In genomic region chr10:91236844-91237243, GRCm38 (mm10) we compare ENCODE assay signal across 8 mouse cellular contexts. TPM values are rescaled to one million over a fixed set of nuclear protein-coding genes. Genes with fewer than 3 reads are reported as not detected.
A peak's percentile ranks its signal among the peaks of the same experiment; 100 is the strongest.
DNase-seq lines count a peak whose midpoint lies in the region; ATAC-seq lines count a peak whose summit lies in the region.

No protein-coding gene starts in this region.

- peaks cover 35% of the 10 kb centered on the region for H3K4me1 ChIP-seq in embryonic facial prominence, embryonic 12.5 days
- peaks cover 60% of the 10 kb centered on the region for H3K4me1 ChIP-seq in limb, embryonic 13.5 days
- H3K4me1 ChIP-seq in stomach, embryonic 15.5 days: peaks cover 13% of the 10 kb centered on the region

- H3K9me3 ChIP-seq in embryonic facial prominence, embryonic 12.5 days: no peaks in the 10 kb centered on the region
- no peaks in the 10 kb centered on the region for H3K9me3 ChIP-seq in limb, embryonic 13.5 days
- H3K9me3 ChIP-seq in stomach, embryonic 15.5 days: no peaks in the 10 kb centered on the region

- H3K27ac ChIP-seq in embryonic facial prominence, embryonic 12.5 days: peak overlapping the region; percentile 73; the same call in 1 of the 2 replicates
- H3K27ac ChIP-seq in limb, embryonic 13.5 days: peak overlapping the region; percentile 82
- H3K27ac ChIP-seq in stomach, embryonic 15.5 days: peak overlapping the region; percentile 61; the same call in 1 of the 2 replicates

- H3K27me3 ChIP-seq in embryonic facial prominence, embryonic 12.5 days: no peaks in the 10 kb centered on the region
- H3K27me3 ChIP-seq in limb, embryonic 13.5 days: no peaks in the 10 kb centered on the region
- no peaks in the 10 kb centered on the region for H3K27me3 ChIP-seq in stomach, embryonic 15.5 days (replicated peaks)

- H3K36me3 ChIP-seq in embryonic facial prominence, embryonic 12.5 days: no peaks in the 10 kb centered on the region
- H3K36me3 ChIP-seq in limb, embryonic 13.5 days: no peaks in the 10 kb centered on the region
- no peaks in the 10 kb centered on the region for H3K36me3 ChIP-seq in stomach, embryonic 15.5 days

- ATAC-seq in embryonic facial prominence, embryonic 12.5 days (ENCODE audit: insufficient number of reproducible peaks, insufficient read depth, low FRiP score, low TSS enrichment): 0 out of 2 replicates have a peak, but pooled peaks have one; percentile 6
- peak; percentile 16; the same call in 1 of the 2 replicates for ATAC-seq in limb, embryonic 13.5 days (ENCODE audit: low FRiP score, low read depth)
- peak; percentile 34; the same call in 1 of the 2 replicates for ATAC-seq in stomach, embryonic 15.5 days (ENCODE audit: insufficient read depth, low FRiP score, low read depth)

- DNase-seq in left cerebral cortex, adult 18-20 months (ENCODE audit: low spot score in 2 of 2): peak; percentile 11 to 15
- DNase-seq in left cerebral cortex, adult 11 months (ENCODE audit: low spot score): no peak
- DNase-seq in adrenal gland, adult (ENCODE audit: inconsistent age in 2 of 2, low spot score in 1 of 2): peak; percentile 70 to 91
- peak; percentile 75 to 85 for DNase-seq in heart, postnatal 10 days
- DNase-seq in urinary bladder, postnatal 10 days (ENCODE audit: low spot score): no peak

- H3K9ac ChIP-seq in embryonic facial prominence, embryonic 12.5 days: no peak overlapping the region
- H3K9ac ChIP-seq in limb, embryonic 13.5 days: no peak overlapping the region
- no peak overlapping the region for H3K9ac ChIP-seq in stomach, embryonic 15.5 days

- no peak overlapping the region for H3K4me2 ChIP-seq in embryonic facial prominence, embryonic 12.5 days (replicated peaks)
- peak overlapping the region; percentile 28; the same call in 1 of the 2 replicates for H3K4me2 ChIP-seq in limb, embryonic 13.5 days (replicated peaks)
- peak overlapping the region; percentile 13; the same call in 1 of the 2 replicates for H3K4me2 ChIP-seq in stomach, embryonic 15.5 days

- WGBS in embryonic facial prominence, embryonic 12.5 days: 7% methylated on average over 7 of the region's 7 CpGs
- 9% methylated on average over 7 of the region's 7 CpGs for WGBS in limb, embryonic 13.5 days
- WGBS in stomach, embryonic 15.5 days: 13% methylated on average over 7 of the region's 7 CpGs

- H3K4me3 ChIP-seq in embryonic facial prominence, embryonic 12.5 days: no peak overlapping the region
- no peak overlapping the region for H3K4me3 ChIP-seq in limb, embryonic 13.5 days
- H3K4me3 ChIP-seq in stomach, embryonic 15.5 days (replicated peaks): no peak overlapping the region

- intact Hi-C loops in heart, postnatal 10 days (cut with DNase I): loop anchor here (1.0 to 10.0 kb wide), 3 partner anchors 48 to 512 kb away; no protein-coding TSS in a partner anchor

RNA-seq across cellular contexts. Expression of gene Tmpo, which starts 55.7 kb away (rescaled TPM):
- total RNA-seq in left cerebral cortex, adult 18-20 months (2021): 10 to 100 TPM; 44.1 to 49.8 TPM
- polyA plus RNA-seq in embryonic facial prominence, embryonic 12.5 days (2016; fragmentation: Nextera tagmentation; extraction: Ambion mirVana): 366 and 400 TPM in 2 replicates
- total RNA-seq in heart, postnatal 10 days (2021): 100 to 1,000 TPM in 1 of 2 experiments, 10 to 100 TPM in 1; 99.0 to 107 TPM
- 273 and 275 TPM in 2 replicates for polyA plus RNA-seq in limb, embryonic 13.5 days (2015; fragmentation: Nextera tagmentation; extraction: Ambion mirVana)
- polyA plus RNA-seq in stomach, embryonic 15.5 days (2015; fragmentation: Nextera tagmentation; extraction: Ambion mirVana): 196 and 217 TPM in 2 replicates

Comparison
In these comparisons a context has a peak if more than half of its experiments do, and no peak if none do; other contexts are left out.
1. DNase-seq: peak in left cerebral cortex, adult 18-20 months (2 of 2), adrenal gland, adult (2 of 2) and heart, postnatal 10 days (2 of 2); none in left cerebral cortex, adult 11 months (single experiment) and urinary bladder, postnatal 10 days (single experiment).
2. Peak in every context shown above with its lines, with median percentiles within 50 percentile points of each other: ATAC-seq and H3K27ac ChIP-seq.